Mouse (Mus musculus) thymus, adult 2 months (tissue): ENCODE results near the gene Gnaz.

Source experiments
- CTCF ChIP-seq: fragments of 200-500 bp; IDR thresholded peaks from 2 replicates; pipeline ENCODE4 v1.5.1; 2012; ENCODE audit warnings: mild to moderate bottlenecking, control low read depth, low read length, moderate library complexity, borderline replicate concordance; ENCODE audit not compliant: control insufficient read depth, poor library complexity, insufficient read depth; ENCODE audit errors: extremely low read depth
- POLR2A ChIP-seq: fragments of 200-500 bp; IDR thresholded peaks from 2 replicates; pipeline ENCODE4 v1.6.1; 2012; ENCODE audit warnings: mild to moderate bottlenecking, low read length, control low read depth, moderate library complexity; ENCODE audit not compliant: control insufficient read depth, poor library complexity, insufficient read depth; ENCODE audit errors: extremely low read depth

- TF ChIP-seq CTCF (no peak), POLR2A (no peak)
Observed at GRCm38 (mm10) chr10:74932487-74932886, 34.5 kb upstream of the Gnaz start.
